19 mouse cellular contexts compared by ENCODE assay signal in genomic region chr9:91373811-91374575, GRCm38 (mm10). TPM values are rescaled to one million over a fixed set of nuclear protein-coding genes. Genes with fewer than 3 reads are reported as not detected.
DNase-seq lines count a peak whose midpoint lies in the region; ATAC-seq lines count a peak whose summit lies in the region.
"Had no signal": no experiment of that assay in that cellular context is flagged by ENCODE, and none has a peak within 500 bp of the region (broad histone marks: within the 10 kb centered on the region; RNA-seq: fewer than 3 reads in every experiment).

No protein-coding gene starts in this region.

- peak; percentile 41 for DNase-seq in cerebellum, adult 9-10 months
- DNase-seq in cerebellum, postnatal 36 days: no peak
- peak; percentile 14 for DNase-seq in liver, embryonic 11.5 days (ENCODE audit: low spot score)
- DNase-seq in midbrain, embryonic 14.5 days: no peak
- no peak for DNase-seq in kidney, postnatal 4 days
- no peak for DNase-seq in right cerebral cortex, adult 18-20 months
- no peak for DNase-seq in embryo, embryonic 11 days
- DNase-seq: adrenal gland, postnatal 25 days; liver, postnatal 0 days; lung, postnatal 36 days; retina, postnatal 1 day had no signal

- H3K4me2 ChIP-seq in liver, embryonic 11.5 days: no peak overlapping the region
- no peak overlapping the region for H3K4me2 ChIP-seq in liver, embryonic 12.5 days
- H3K4me2 ChIP-seq in midbrain, embryonic 14.5 days (ENCODE audit: low read length): 0 out of 2 replicates have a peak overlapping the region, but pooled peaks have one; percentile 13
- H3K4me2 ChIP-seq: kidney, embryonic 15.5 days; limb, embryonic 13.5 days had no signal

- H3K4me3 ChIP-seq in liver, embryonic 11.5 days (ENCODE audit: low read depth, low read length): no peak overlapping the region
- no peak overlapping the region for H3K4me3 ChIP-seq in liver, embryonic 12.5 days
- H3K4me3 ChIP-seq in midbrain, embryonic 14.5 days (replicated peaks; ENCODE audit: low read depth, low read length): no peak overlapping the region
- H3K4me3 ChIP-seq: kidney, embryonic 15.5 days; layer of hippocampus, adult 2 months; limb, embryonic 13.5 days had no signal

- peaks cover 92% of the 10 kb centered on the region for H3K27me3 ChIP-seq in liver, embryonic 11.5 days (replicated peaks; ENCODE audit: control insufficient read depth, insufficient read depth, low read length)
- H3K27me3 ChIP-seq in liver, embryonic 12.5 days (replicated peaks): peaks cover 93% of the 10 kb centered on the region
- peaks cover 94% of the 10 kb centered on the region for H3K27me3 ChIP-seq in midbrain, embryonic 14.5 days (ENCODE audit: control insufficient read depth, insufficient read depth, low read length)

- H3K9me3 ChIP-seq in liver, embryonic 11.5 days (ENCODE audit: control insufficient read depth, low read length): no peaks in the 10 kb centered on the region
- H3K9me3 ChIP-seq in liver, embryonic 12.5 days (replicated peaks): no peaks in the 10 kb centered on the region
- H3K9me3 ChIP-seq in midbrain, embryonic 14.5 days (ENCODE audit: control insufficient read depth, low read length): no peaks in the 10 kb centered on the region
- H3K9me3 ChIP-seq: kidney, embryonic 15.5 days; limb, embryonic 13.5 days had no signal

- WGBS in liver, embryonic 11.5 days: 24% methylated on average over 3 of the region's 3 CpGs
- WGBS in liver, embryonic 12.5 days (ENCODE audit: insufficient replicate concordance): 16% methylated on average over 3 of the region's 3 CpGs
- 34% methylated on average over 3 of the region's 3 CpGs for WGBS in midbrain, embryonic 14.5 days

- H3K4me1 ChIP-seq in liver, embryonic 11.5 days (replicated peaks; ENCODE audit: control insufficient read depth, insufficient read depth, low read length): no peaks in the 10 kb centered on the region
- H3K4me1 ChIP-seq in liver, embryonic 12.5 days: no peaks in the 10 kb centered on the region
- H3K4me1 ChIP-seq in midbrain, embryonic 14.5 days (ENCODE audit: control insufficient read depth, insufficient read depth, low read length): 0 out of 2 replicates have a peak, but pooled peaks cover 6% of the 10 kb centered on the region
- H3K4me1 ChIP-seq: kidney, embryonic 15.5 days; limb, embryonic 13.5 days had no signal

- H3K36me3 ChIP-seq in liver, embryonic 11.5 days (ENCODE audit: control insufficient read depth, insufficient read depth, low read length): no peaks in the 10 kb centered on the region
- no peaks in the 10 kb centered on the region for H3K36me3 ChIP-seq in liver, embryonic 12.5 days
- no peaks in the 10 kb centered on the region for H3K36me3 ChIP-seq in midbrain, embryonic 14.5 days (ENCODE audit: control insufficient read depth, insufficient read depth, low read length)
- H3K36me3 ChIP-seq: kidney, embryonic 15.5 days; limb, embryonic 13.5 days had no signal

- no peak overlapping the region for H3K27ac ChIP-seq in liver, embryonic 11.5 days (ENCODE audit: low read depth, low read length)
- H3K27ac ChIP-seq in liver, embryonic 12.5 days: no peak overlapping the region
- H3K27ac ChIP-seq in midbrain, embryonic 14.5 days (replicated peaks; ENCODE audit: low read depth, low read length): 0 out of 2 replicates have a peak overlapping the region, but pooled peaks have one; percentile 2
- H3K27ac ChIP-seq: kidney, embryonic 15.5 days; layer of hippocampus, adult 2 months; limb, embryonic 13.5 days had no signal

- no peak for ATAC-seq in liver, embryonic 11.5 days (replicated peaks; ENCODE audit: low FRiP score)
- ATAC-seq in liver, embryonic 12.5 days: no peak
- ATAC-seq in midbrain, embryonic 14.5 days (ENCODE audit: low FRiP score, low TSS enrichment): no peak
- ATAC-seq: activated CD4-positive, CD25-positive, alpha-beta regulatory T cell, adult 4 months; liver, postnatal 0 days had no signal

- H3K9ac ChIP-seq in liver, embryonic 11.5 days (ENCODE audit: low read depth, low read length): no peak overlapping the region
- H3K9ac ChIP-seq in liver, embryonic 12.5 days: no peak overlapping the region
- H3K9ac ChIP-seq in midbrain, embryonic 14.5 days (replicated peaks; ENCODE audit: low read length): no peak overlapping the region
- H3K9ac ChIP-seq: kidney, embryonic 15.5 days; limb, embryonic 13.5 days; liver, postnatal 0 days had no signal

RNA-seq across cellular contexts. Expression of gene Zic1, which starts 8.4 kb away (rescaled TPM):
- 0.04 and 0.06 TPM in 2 replicates for polyA plus RNA-seq in liver, embryonic 11.5 days (2014; fragmentation: Nextera tagmentation; extraction: Ambion mirVana)
- not detected in 2 replicates for polyA plus RNA-seq in liver, embryonic 12.5 days (2016; fragmentation: Nextera tagmentation; extraction: Ambion mirVana)
- 17.8 and 18.5 TPM in 2 replicates for polyA plus RNA-seq in midbrain, embryonic 14.5 days (2014; fragmentation: Nextera tagmentation; extraction: Ambion mirVana)
- polyA plus RNA-seq: activated CD4-positive, CD25-positive, alpha-beta regulatory T cell, adult 4 months; gonadal fat pad, adult 2 months; heart, embryonic 14.5 days; kidney, embryonic 15.5 days; liver, postnatal 0 days; stomach, embryonic 14.5 days had no signal

RNA-seq across cellular contexts. Expression of gene Zic4, which starts 11.8 kb away (rescaled TPM):
- polyA plus RNA-seq in liver, embryonic 11.5 days (2014; fragmentation: Nextera tagmentation; extraction: Ambion mirVana): not detected in 2 replicates
- not detected in 2 replicates for polyA plus RNA-seq in liver, embryonic 12.5 days (2016; fragmentation: Nextera tagmentation; extraction: Ambion mirVana)
- 32.4 and 49.1 TPM in 2 replicates for polyA plus RNA-seq in midbrain, embryonic 14.5 days (2014; fragmentation: Nextera tagmentation; extraction: Ambion mirVana)
- polyA plus RNA-seq: activated CD4-positive, CD25-positive, alpha-beta regulatory T cell, adult 4 months; gonadal fat pad, adult 2 months; heart, embryonic 14.5 days; kidney, embryonic 15.5 days; liver, postnatal 0 days; stomach, embryonic 14.5 days had no signal

Comparison
In these comparisons a context has a peak if more than half of its experiments do, and no peak if none do; other contexts are left out.
1. DNase-seq: peak in cerebellum, adult 9-10 months (single experiment) and liver, embryonic 11.5 days (single experiment); none in cerebellum, postnatal 36 days (0 of 2), midbrain, embryonic 14.5 days (single experiment), kidney, postnatal 4 days (0 of 2), right cerebral cortex, adult 18-20 months (single experiment) and embryo, embryonic 11 days (single experiment).
2. RNA of gene Zic1, which starts 8.4 kb away (polyA plus RNA-seq): 17.8 to 18.5 TPM in midbrain, embryonic 14.5 days; 0.04 to 0.06 TPM in liver, embryonic 11.5 days and not detected in liver, embryonic 12.5 days; every median in the first group is over 10 times any median in the second.
3. RNA of gene Zic4, which starts 11.8 kb away (polyA plus RNA-seq): 32.4 to 49.1 TPM in midbrain, embryonic 14.5 days; not detected in liver, embryonic 11.5 days and not detected in liver, embryonic 12.5 days; every median in the first group is over 10 times any median in the second.